Mouse (Mus musculus) activated CD4-positive, CD25-positive, alpha-beta regulatory T cell (primary cell): ENCODE measurements around the gene Gm45808. TPM values are rescaled to one million over a fixed set of nuclear protein-coding genes. Genes with fewer than 3 reads are reported as not detected.

Experiments
- polyA plus RNA-seq, 2 experiments: library from polyadenylated mRNA; unstranded; fragments of 100-300 nt; shearing (Covaris generic); gene quantifications; one replicate each; pipeline ENCODE4 v1.2.1; 2017

Gm45808 gene
- polyA plus RNA-seq: under 1 TPM in 1 of 2 experiments, not detected in 1; 0.21 TPM

DNA sequence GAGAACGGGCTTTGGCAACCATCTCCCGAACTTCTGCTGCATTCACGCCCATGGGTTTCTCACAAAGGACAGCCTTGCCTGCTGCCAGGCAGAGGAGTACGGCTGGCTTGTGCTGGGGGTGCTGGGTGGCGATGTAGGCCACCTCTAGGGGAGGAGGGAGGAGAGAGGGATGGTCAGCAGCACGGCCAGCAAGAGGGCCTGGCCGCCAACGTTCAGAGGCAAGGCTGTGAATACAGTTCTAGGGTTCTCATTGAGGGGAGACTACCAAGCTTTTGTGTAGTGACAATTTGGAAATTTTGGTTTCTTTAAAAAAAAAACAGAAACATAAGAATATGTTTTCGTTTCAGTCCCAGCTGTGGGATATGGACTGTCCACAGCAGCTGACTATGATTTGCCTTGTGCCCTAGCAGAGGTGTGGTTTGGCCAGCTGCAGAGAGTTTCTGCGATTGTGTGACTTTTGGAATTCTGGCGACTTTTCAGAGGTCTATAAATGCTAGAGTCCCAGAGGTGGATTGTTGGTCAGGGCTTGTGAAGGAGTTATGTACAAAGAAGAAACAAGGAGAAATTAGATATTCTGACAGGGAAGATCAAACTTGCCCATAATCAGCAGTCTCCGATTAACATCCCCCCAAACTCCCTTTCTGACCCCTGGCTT, at the start of gene Gm45808:
Gm45808 (minus strand) TSS at position 51 of the 655 bp plus-strand sequence.

GRCm38 (mm10) chr7:45525809-45526473, 39.3 kb upstream of the Gm45808 start, which contains the start of the genes Ppp1r15a and Plekha4:
TSS of gene Ppp1r15a (minus strand) at chr7:45526268.
TSS of gene Plekha4 (plus strand) at chr7:45526330.

DNA sequence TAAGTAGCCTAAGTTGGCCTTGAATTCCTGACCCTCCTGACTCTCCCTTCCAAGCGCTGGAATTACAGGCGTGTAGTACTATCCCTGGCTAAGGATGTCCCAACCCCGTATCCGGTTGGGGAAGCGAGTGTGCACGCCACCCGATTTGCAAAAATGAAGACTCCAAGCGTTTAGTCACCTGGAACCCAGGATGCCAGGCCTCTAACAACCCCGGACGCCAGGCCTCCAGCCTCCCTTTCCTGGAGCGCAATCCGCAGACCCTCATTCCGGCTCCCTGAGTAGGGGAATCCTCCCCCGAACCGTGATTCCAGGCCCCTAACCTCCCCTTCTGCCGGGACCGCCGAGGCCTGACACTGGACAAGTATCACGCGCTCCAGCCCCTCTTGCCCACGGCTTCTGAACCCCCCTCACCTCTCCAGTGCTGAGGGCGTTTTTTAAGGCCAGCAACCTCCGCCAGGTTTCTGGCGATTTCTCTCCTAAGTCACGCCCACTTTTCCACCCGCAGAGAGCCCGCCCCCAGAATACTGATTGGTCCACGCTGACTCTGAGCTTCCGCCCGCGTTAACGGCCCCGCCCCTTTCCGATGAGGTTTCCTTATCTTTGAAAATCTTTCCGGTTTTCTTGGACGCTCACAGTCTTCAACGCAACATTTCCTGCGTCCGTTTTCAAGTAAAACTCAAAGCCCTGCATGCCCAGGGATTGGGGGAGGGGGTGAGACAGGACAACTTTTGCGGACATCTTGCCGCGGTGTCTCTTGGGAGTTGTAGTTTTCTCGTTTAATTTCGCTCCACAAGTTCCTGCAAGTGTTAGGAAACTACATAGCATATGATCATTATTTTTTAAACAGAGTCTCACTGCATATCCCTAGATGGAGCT, 23.5 kb upstream of the Gm45808 start, which contains the start of gene Nucb1:
Nucb1 (minus strand) TSS at position 495 of the 876 bp plus-strand sequence.

GRCm38 (mm10) chr7:45488293-45489204, 1.9 kb upstream of the Gm45808 start, which contains the start of gene Dhdh:
TSS of gene Dhdh (minus strand) at chr7:45488805.

GRCm38 (mm10) chr7:45481374-45481927, 5.2 kb downstream of the Gm45808 start, which contains the start of gene Tulp2:
TSS of gene Tulp2 (plus strand) at chr7:45481877.

GRCm38 (mm10) chr7:45466283-45467089, 20.1 kb downstream of the Gm45808 start, which contains the start of gene Bax:
TSS of gene Bax (minus strand) at chr7:45466898.

DNA sequence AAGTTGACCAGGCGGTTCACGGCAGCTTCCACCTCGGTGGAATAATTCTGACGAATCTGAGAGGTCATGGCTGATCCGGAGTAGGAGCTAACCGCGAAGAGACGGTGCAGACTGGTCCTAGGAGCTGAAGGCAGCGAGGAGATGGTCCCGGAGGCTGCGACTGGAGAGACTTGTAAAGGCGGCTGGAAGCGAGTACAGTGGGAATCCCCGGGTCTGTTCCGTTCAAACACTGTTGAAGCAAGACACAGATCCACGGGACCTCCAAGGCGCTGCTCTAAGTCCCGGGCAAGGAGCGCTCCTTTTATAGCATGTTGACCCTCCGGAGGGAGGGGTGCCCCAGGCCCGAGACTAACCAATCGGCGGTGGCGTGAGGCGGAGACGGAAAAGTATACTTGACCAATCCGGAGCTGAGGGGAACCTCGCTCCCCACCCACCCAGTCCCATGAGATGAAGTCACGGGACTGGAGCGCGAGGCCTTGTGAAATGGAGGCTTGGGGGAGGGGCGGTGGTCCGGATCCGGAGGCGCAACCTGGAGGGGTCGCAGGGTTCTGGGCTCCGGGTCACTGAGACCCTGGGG, 27.0 kb downstream of the Gm45808 start, which contains the start of gene Ftl1:
Ftl1 (minus strand) TSS at position 321 of the 577 bp plus-strand sequence.

GRCm38 (mm10) chr7:45437521-45438276, 48.9 kb downstream of the Gm45808 start, which contains the start of gene Ruvbl2:
TSS of gene Ruvbl2 (minus strand) at chr7:45438096.

GRCm38 (mm10) chr7:45434203-45435015, 52.2 kb downstream of the Gm45808 start, which contains the start of gene Gys1:
TSS of gene Gys1 (plus strand) at chr7:45434844.

GRCm38 (mm10) chr7:45420615-45420919, 66.0 kb downstream of the Gm45808 start, which contains the start of gene Lhb:
TSS of gene Lhb (plus strand) at chr7:45420820.

Other genes with a start within 250 kb of the Gm45808 start
- 100 to 1,000 TPM; 461 to 714 TPM for gene Cd37, start 247.7 kb downstream of the Gm45808 start, polyA plus RNA-seq
- gene Slc6a16, start 245.7 kb downstream of the Gm45808 start, polyA plus RNA-seq: under 1 TPM in 1 of 2 experiments, not detected in 1; 0.20 TPM
- under 1 TPM in 1 of 2 experiments, not detected in 1; 0.28 TPM for gene Slc6a21, start 209.3 kb downstream of the Gm45808 start, polyA plus RNA-seq
- gene Trpm4, start 153.0 kb downstream of the Gm45808 start, polyA plus RNA-seq: 10 to 100 TPM; 12.2 to 16.1 TPM
- gene Hrc, start 151.5 kb downstream of the Gm45808 start, polyA plus RNA-seq: not detected
- gene Ppfia3, start 119.8 kb downstream of the Gm45808 start, polyA plus RNA-seq: under 1 TPM; 0.12 to 0.16 TPM
- under 1 TPM in 1 of 2 experiments, not detected in 1; 0.35 TPM for gene Lin7b, start 116.2 kb downstream of the Gm45808 start, polyA plus RNA-seq
- gene Snrnp70, start 91.1 kb downstream of the Gm45808 start, polyA plus RNA-seq: 100 to 1,000 TPM; 204 to 218 TPM
- gene Kcna7, start 81.2 kb downstream of the Gm45808 start, polyA plus RNA-seq: not detected
- gene Ntf5, start 73.1 kb downstream of the Gm45808 start, polyA plus RNA-seq: 1 to 10 TPM; 1.2 to 1.4 TPM
- gene Lhb, start 66.0 kb downstream of the Gm45808 start, polyA plus RNA-seq: not detected
- 10 to 100 TPM in 1 of 2 experiments, 1 to 10 TPM in 1; 6.3 to 11.1 TPM for gene Gys1, start 52.0 kb downstream of the Gm45808 start, polyA plus RNA-seq
- 10 to 100 TPM; 52.7 to 55.4 TPM for gene Ruvbl2, start 48.7 kb downstream of the Gm45808 start, polyA plus RNA-seq
- 1,000 to 10,000 TPM; 1,818 to 2,133 TPM for gene Ftl1, start 26.9 kb downstream of the Gm45808 start, polyA plus RNA-seq
- 100 to 1,000 TPM; 303 to 346 TPM for gene Bax, start 19.9 kb downstream of the Gm45808 start, polyA plus RNA-seq
- gene Tulp2, start 4.9 kb downstream of the Gm45808 start, polyA plus RNA-seq: under 1 TPM; 0.45 to 0.88 TPM
- gene Dhdh, start 2.0 kb upstream of the Gm45808 start, polyA plus RNA-seq: 1 to 10 TPM in 1 of 2 experiments, under 1 TPM in 1; 0.27 to 1.1 TPM
- 100 to 1,000 TPM; 193 to 285 TPM for gene Nucb1, start 23.6 kb upstream of the Gm45808 start, polyA plus RNA-seq
- gene Ppp1r15a, start 39.5 kb upstream of the Gm45808 start, polyA plus RNA-seq: 10 to 100 TPM; 30.0 to 40.4 TPM
- gene Plekha4, start 39.5 kb upstream of the Gm45808 start, polyA plus RNA-seq: under 1 TPM in 1 of 2 experiments, not detected in 1; 0.49 TPM
- gene Hsd17b14, start 68.1 kb upstream of the Gm45808 start, polyA plus RNA-seq: under 1 TPM; 0.85 to 0.86 TPM
- gene Bcat2, start 83.3 kb upstream of the Gm45808 start, polyA plus RNA-seq: 10 to 100 TPM; 61.0 to 61.5 TPM
- not detected for gene Fgf21, start 128.7 kb upstream of the Gm45808 start, polyA plus RNA-seq
- under 1 TPM in 1 of 2 experiments, not detected in 1; 0.11 TPM for gene Fut1, start 130.5 kb upstream of the Gm45808 start, polyA plus RNA-seq
- under 1 TPM; 0.48 to 0.64 TPM for gene Izumo1, start 135.0 kb upstream of the Gm45808 start, polyA plus RNA-seq
- gene Rasip1, start 140.7 kb upstream of the Gm45808 start, polyA plus RNA-seq: 1 to 10 TPM; 1.2 to 1.4 TPM
- gene Mamstr, start 153.2 kb upstream of the Gm45808 start, polyA plus RNA-seq: 1 to 10 TPM in 1 of 2 experiments, under 1 TPM in 1; 0.16 to 1.8 TPM
- gene Fut2, start 179.6 kb upstream of the Gm45808 start, polyA plus RNA-seq: under 1 TPM; 0.05 to 0.23 TPM
- under 1 TPM in 1 of 2 experiments, not detected in 1; 0.30 TPM for gene Ntn5, start 197.2 kb upstream of the Gm45808 start, polyA plus RNA-seq
- gene Sec1, start 207.6 kb upstream of the Gm45808 start, polyA plus RNA-seq: under 1 TPM; 0.11 to 0.87 TPM
- 1 to 10 TPM; 1.4 to 2.6 TPM for gene Car11, start 213.0 kb upstream of the Gm45808 start, polyA plus RNA-seq
- 10 to 100 TPM; 30.7 to 43.2 TPM for gene Dbp, start 218.3 kb upstream of the Gm45808 start, polyA plus RNA-seq
- 1,000 to 10,000 TPM; 1,404 to 2,078 TPM for gene Rpl18, start 228.6 kb upstream of the Gm45808 start, polyA plus RNA-seq
- gene Sphk2, start 231.2 kb upstream of the Gm45808 start, polyA plus RNA-seq: 10 to 100 TPM; 21.2 to 24.8 TPM
- gene Fam83e, start 234.4 kb upstream of the Gm45808 start, polyA plus RNA-seq: under 1 TPM in 1 of 2 experiments, not detected in 1; 0.09 TPM
- gene Spaca4, start 239.0 kb upstream of the Gm45808 start, polyA plus RNA-seq: not detected